Mouse (Mus musculus) frontal cortex, adult (tissue): ENCODE measurements at regions not wholly inside any gene's neighbourhood (a gene's known extent, or its start where the extent isn't known, plus 50 kb on each side); places are given as distances from the start of the nearest gene placed in this dataset.

Experiments
- ATAC-seq: cut with Nextera tagmentation; 2 replicates; pipeline ENCODE4 v1.9.2; 2017; ENCODE audit warnings: mild to moderate bottlenecking, moderate library complexity, mixed read lengths; ENCODE audit not compliant: low TSS enrichment

- no peak for ATAC-seq
These were observed 81.2 kb upstream of the Mms22l start for GRCm38 (mm10) chr4:24415048-24415447.

- peak; percentile 41; the same call in 1 of the 2 replicates for ATAC-seq
These were observed 66.9 kb upstream of the Mms22l start for GRCm38 (mm10) chr4:24429092-24429928.

DNA sequence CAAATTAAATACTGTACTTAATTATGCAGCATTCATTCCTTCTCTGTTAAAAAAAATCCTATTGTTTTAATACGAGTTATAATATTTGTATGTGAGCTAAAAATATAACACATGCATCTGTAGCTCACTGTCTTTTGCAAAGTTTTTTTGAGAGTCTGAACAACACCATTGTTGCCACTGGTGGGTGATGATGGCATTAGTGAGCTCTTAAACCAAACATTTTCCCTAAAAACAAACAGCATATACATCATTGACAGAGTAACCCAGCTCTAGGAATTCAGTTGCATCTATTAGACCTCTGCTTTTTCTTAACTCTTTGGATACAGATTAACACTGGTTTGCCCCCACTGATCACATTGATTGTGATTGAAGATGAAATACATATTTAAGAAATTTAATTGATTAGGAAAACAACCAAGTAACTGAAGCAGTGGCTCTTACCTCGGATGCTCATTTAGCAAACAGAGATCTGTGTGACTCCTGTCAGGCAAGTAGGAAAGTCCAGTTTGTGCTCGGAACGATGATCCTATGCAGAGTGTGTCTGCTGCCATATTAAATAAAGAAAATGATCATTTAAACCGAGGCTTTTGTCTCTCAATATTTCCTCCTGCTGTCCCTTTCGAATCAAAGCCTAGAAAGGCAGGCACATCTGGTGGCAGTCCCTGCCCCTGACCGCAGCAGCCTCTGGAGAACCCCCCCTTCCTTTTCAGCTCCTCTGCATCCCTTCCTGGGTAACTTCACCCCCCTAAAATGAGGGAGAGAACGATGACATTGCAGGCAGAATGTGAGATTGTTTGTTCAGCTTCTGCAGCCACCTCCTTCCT, 66.1 kb upstream of the Mms22l start:
- ATAC-seq: peak; percentile 57

- peak; percentile 32 for ATAC-seq
These were observed 65.5 kb upstream of the Mms22l start for GRCm38 (mm10) chr4:24430753-24431072.

- ATAC-seq: no peak
These were observed 59.0 kb upstream of the Mms22l start for GRCm38 (mm10) chr4:24437258-24437657.
